Mouse (Mus musculus): ENCODE measurements around the gene Pcnx.

The Pcnx gene

GRCm38 (mm10) chr12:81859351-81860307 is at the start of gene Pcnx:
Gene Pcnx, plus strand, starts transcription at chr12:81860023.
- peak; percentile 66 for DNase-seq (ENCODE audit: low spot score)

GRCm38 (mm10) chr12:81810417-81810816 is 49.4 kb upstream of the Pcnx start:
- DNase-seq (ENCODE audit: low spot score), result no peak

- DNase-seq (ENCODE audit: low spot score), result no peak
Measured at GRCm38 (mm10) chr12:81814742-81815141, 45.1 kb upstream of the Pcnx start.

GRCm38 (mm10) chr12:81816330-81817125 is 43.3 kb upstream of the Pcnx start:
- no peak for DNase-seq (ENCODE audit: low spot score)

GRCm38 (mm10) chr12:81817126-81817505 is 42.7 kb upstream of the Pcnx start:
- no peak for DNase-seq (ENCODE audit: low spot score)

GRCm38 (mm10) chr12:81820700-81821099 is 39.1 kb upstream of the Pcnx start:
- no peak for DNase-seq (ENCODE audit: low spot score)

GRCm38 (mm10) chr12:81822176-81822575 is 37.6 kb upstream of the Pcnx start:
- DNase-seq (ENCODE audit: low spot score), result no peak

GRCm38 (mm10) chr12:81822778-81823480 is 36.9 kb upstream of the Pcnx start:
- no peak for DNase-seq (ENCODE audit: low spot score)

GRCm38 (mm10) chr12:81828355-81828754 is 31.5 kb upstream of the Pcnx start:
- DNase-seq (ENCODE audit: low spot score), result no peak

GRCm38 (mm10) chr12:81832039-81832738 is 27.6 kb upstream of the Pcnx start:
- no peak for DNase-seq (ENCODE audit: low spot score)

GRCm38 (mm10) chr12:81833094-81833493 is 26.7 kb upstream of the Pcnx start:
- DNase-seq (ENCODE audit: low spot score), result no peak

GRCm38 (mm10) chr12:81836162-81836561 is 23.7 kb upstream of the Pcnx start:
- no peak for DNase-seq (ENCODE audit: low spot score)

- DNase-seq (ENCODE audit: low spot score), result no peak
Measured at GRCm38 (mm10) chr12:81837463-81837862, 22.4 kb upstream of the Pcnx start.

- no peak for DNase-seq (ENCODE audit: low spot score)
Measured at GRCm38 (mm10) chr12:81839663-81840062, 20.2 kb upstream of the Pcnx start.

- no peak for DNase-seq (ENCODE audit: low spot score)
Measured at GRCm38 (mm10) chr12:81841046-81841445, 18.8 kb upstream of the Pcnx start.

- DNase-seq (ENCODE audit: low spot score), result no peak
Measured at GRCm38 (mm10) chr12:81843501-81843900, 16.3 kb upstream of the Pcnx start.

- no peak for DNase-seq (ENCODE audit: low spot score)
Measured at GRCm38 (mm10) chr12:81844572-81844971, 15.3 kb upstream of the Pcnx start.

GRCm38 (mm10) chr12:81844981-81845380 is 14.8 kb upstream of the Pcnx start:
- no peak for DNase-seq (ENCODE audit: low spot score)

GRCm38 (mm10) chr12:81849629-81850028 is 10.2 kb upstream of the Pcnx start:
- no peak for DNase-seq (ENCODE audit: low spot score)

- no peak for DNase-seq (ENCODE audit: low spot score)
Measured at GRCm38 (mm10) chr12:81852551-81852950, 7.3 kb upstream of the Pcnx start.

- no peak for DNase-seq (ENCODE audit: low spot score)
Measured at GRCm38 (mm10) chr12:81852977-81853376, 6.8 kb upstream of the Pcnx start.

- DNase-seq (ENCODE audit: low spot score), result no peak
Measured at GRCm38 (mm10) chr12:81853543-81853942, 6.3 kb upstream of the Pcnx start.
